Mouse (Mus musculus) liver, embryonic 15.5 days (tissue): ENCODE measurements around the gene Atg2b. TPM values are rescaled to one million over a fixed set of nuclear protein-coding genes. Genes with fewer than 3 reads are reported as not detected.

Source experiments
- ATAC-seq: fragments of 200-750 bp; cut with Nextera tagmentation; 2 replicates; pipeline ENCODE4 v1.8.0; 2017; ENCODE audit warnings: moderate number of reproducible peaks, mild to moderate bottlenecking, moderate library complexity; ENCODE audit not compliant: insufficient read depth
- H3K27ac ChIP-seq: fragments of 300-500 bp; sonication (generic); replicated peaks from 2 replicates; pipeline ENCODE4 v1.5.1; 2015; ENCODE audit warnings: mild to moderate bottlenecking, inconsistent platforms
- H3K27me3 ChIP-seq: fragments of 300-500 bp; sonication (generic); 2 replicates; pipeline ENCODE4 v1.6.1; 2015; ENCODE audit warnings: mild to moderate bottlenecking, inconsistent platforms
- H3K36me3 ChIP-seq: fragments of 300-500 bp; sonication (generic); replicated peaks from 2 replicates; pipeline ENCODE4 v1.6.1; 2015; ENCODE audit warnings: moderate library complexity, mild to moderate bottlenecking, inconsistent platforms
- H3K4me1 ChIP-seq: fragments of 300-500 bp; sonication (generic); replicated peaks from 2 replicates; pipeline ENCODE4 v1.6.1; 2015; ENCODE audit warnings: inconsistent platforms
- H3K4me2 ChIP-seq: fragments of 300-500 bp; sonication (generic); 2 replicates; pipeline ENCODE4 v1.6.1; 2015; ENCODE audit warnings: moderate library complexity, mild to moderate bottlenecking, inconsistent platforms
- H3K4me3 ChIP-seq: fragments of 300-500 bp; sonication (generic); replicated peaks from 2 replicates; pipeline ENCODE4 v1.5.1; 2015; ENCODE audit warnings: mild to moderate bottlenecking, inconsistent platforms
- H3K9ac ChIP-seq: fragments of 300-500 bp; sonication (generic); 2 replicates; pipeline ENCODE4 v1.6.1; 2015; ENCODE audit warnings: moderate library complexity, mild to moderate bottlenecking, inconsistent platforms
- H3K9me3 ChIP-seq: fragments of 300-500 bp; sonication (generic); replicated peaks from 2 replicates; pipeline ENCODE4 v1.6.1; 2016; ENCODE audit warnings: inconsistent platforms
- whole genome bisulfite sequencing: fragments of 180-500 bp; shearing (Covaris S2); methylation state at CpG from one replicate; pipeline ENCODE4 v1.1.7; 2015; ENCODE audit warnings: mixed read lengths; ENCODE audit not compliant: insufficient replicate concordance; 5-methylcytosine and 5-hydroxymethylcytosine counted together
- polyA plus RNA-seq: library from polyadenylated mRNA; unstranded; fragments of >200 nt; fragmentation: Nextera tagmentation; extraction: Ambion mirVana; gene quantifications from 2 replicates; pipeline ENCODE4 v1.2.1, GENCODE M21; 2015

Atg2b gene
- 6.8 and 7.7 TPM in 2 replicates for polyA plus RNA-seq

- peak within 1 kb of the TSS; percentile 100 for H3K4me3 ChIP-seq
- H3K9me3 ChIP-seq = no peaks in the 10 kb centered on the region
- WGBS = under 1% methylated on average over 73 of the region's 73 CpGs
- H3K4me2 ChIP-seq = peak within 1 kb of the TSS; percentile 80
- peaks cover 59% of the 10 kb centered on the region for H3K4me1 ChIP-seq
- ATAC-seq = peak; percentile 89
- H3K9ac ChIP-seq = peak within 1 kb of the TSS; percentile 96
- H3K36me3 ChIP-seq = peaks cover 12% of the 10 kb centered on the region
- H3K27ac ChIP-seq = peak within 1 kb of the TSS; percentile 95
- no peaks in the 10 kb centered on the region for H3K27me3 ChIP-seq
Observed at GRCm38 (mm10) chr12:105685001-105685691, at the start of gene Atg2b. Gene Atg2b, minus strand, starts transcription at chr12:105685211.

- Histone ChIP-seq H3K4me2 (no peak overlapping the region), H3K36me3 (no peaks in the 10 kb centered on the region), H3K27ac (no peak overlapping the region), H3K9me3 (no peaks in the 10 kb centered on the region), H3K4me1 (peaks cover 12% of the 10 kb centered on the region), H3K27me3 (no peaks in the 10 kb centered on the region), H3K9ac (no peak overlapping the region), H3K4me3 (no peak overlapping the region)
- ATAC-seq = no peak
- 70% methylated on average over 9 of the region's 9 CpGs for WGBS
Observed at GRCm38 (mm10) chr12:105733370-105734159, 48.6 kb upstream of the Atg2b start.

- Histone ChIP-seq H3K27ac (no peak overlapping the region), H3K36me3 (no peaks in the 10 kb centered on the region), H3K4me1 (peaks cover 32% of the 10 kb centered on the region), H3K4me2 (no peak overlapping the region), H3K27me3 (no peaks in the 10 kb centered on the region), H3K9me3 (no peaks in the 10 kb centered on the region), H3K4me3 (no peak overlapping the region), H3K9ac (no peak overlapping the region)
- ATAC-seq = no peak
- WGBS = 55% methylated on average over 6 of the region's 6 CpGs
Observed at GRCm38 (mm10) chr12:105730851-105731460, 45.9 kb upstream of the Atg2b start.

- Histone ChIP-seq H3K4me3 (no peak overlapping the region), H3K27ac (no peak overlapping the region), H3K27me3 (no peaks in the 10 kb centered on the region), H3K4me1 (peaks cover 54% of the 10 kb centered on the region), H3K4me2 (no peak overlapping the region), H3K9ac (no peak overlapping the region), H3K36me3 (no peaks in the 10 kb centered on the region), H3K9me3 (no peaks in the 10 kb centered on the region)
- WGBS = 17% methylated on average over 8 of the region's 8 CpGs
- ATAC-seq = no peak
Observed at GRCm38 (mm10) chr12:105727964-105728363, 43.0 kb upstream of the Atg2b start.

GRCm38 (mm10) chr12:105727268-105727667, 42.3 kb upstream of the Atg2b start:
- no peaks in the 10 kb centered on the region for H3K36me3 ChIP-seq
- H3K4me1 ChIP-seq = peaks cover 57% of the 10 kb centered on the region
- H3K9me3 ChIP-seq = no peaks in the 10 kb centered on the region
- ATAC-seq = peak; percentile 78
- no peak overlapping the region for H3K9ac ChIP-seq
- no peaks in the 10 kb centered on the region for H3K27me3 ChIP-seq
- no peak overlapping the region for H3K4me3 ChIP-seq
- H3K27ac ChIP-seq = peak overlapping the region; percentile 68
- peak overlapping the region; percentile 31 for H3K4me2 ChIP-seq
- 24% methylated on average over 3 of the region's 3 CpGs for WGBS

- Histone ChIP-seq H3K9me3 (no peaks in the 10 kb centered on the region), H3K27me3 (no peaks in the 10 kb centered on the region), H3K36me3 (no peaks in the 10 kb centered on the region), H3K9ac (no peak overlapping the region), H3K4me2 (no peak overlapping the region), H3K4me1 (peaks cover 50% of the 10 kb centered on the region), H3K4me3 (no peak overlapping the region), H3K27ac (0 out of 2 replicates have a peak overlapping the region, but pooled peaks have one; percentile 19)
- ATAC-seq = no peak
- WGBS = 68% methylated on average over 13 of the region's 13 CpGs
Observed at GRCm38 (mm10) chr12:105725736-105726135, 40.7 kb upstream of the Atg2b start.

- Histone ChIP-seq H3K36me3 (no peaks in the 10 kb centered on the region), H3K27ac (peak overlapping the region; percentile 64), H3K27me3 (no peaks in the 10 kb centered on the region), H3K9ac (no peak overlapping the region), H3K4me2 (peak overlapping the region; percentile 8; the same call in 1 of the 2 replicates), H3K4me3 (no peak overlapping the region), H3K9me3 (no peaks in the 10 kb centered on the region), H3K4me1 (peaks cover 49% of the 10 kb centered on the region)
- peak; percentile 70 for ATAC-seq
- WGBS = 9% methylated on average over 1 of the region's 1 CpGs
Observed at GRCm38 (mm10) chr12:105724616-105725015, 39.6 kb upstream of the Atg2b start.

- under 1% methylated on average over 5 of the region's 5 CpGs for WGBS
- no peak for ATAC-seq
Observed at GRCm38 (mm10) chr12:105722657-105723056, 37.6 kb upstream of the Atg2b start.

GRCm38 (mm10) chr12:105721452-105722132, 36.6 kb upstream of the Atg2b start:
- H3K27me3 ChIP-seq = no peaks in the 10 kb centered on the region
- ATAC-seq = no peak
- WGBS = 66% methylated on average over 14 of the region's 14 CpGs
- no peaks in the 10 kb centered on the region for H3K9me3 ChIP-seq
- no peaks in the 10 kb centered on the region for H3K36me3 ChIP-seq
- no peak overlapping the region for H3K4me2 ChIP-seq
- H3K27ac ChIP-seq = no peak overlapping the region
- H3K9ac ChIP-seq = no peak overlapping the region
- peaks cover 35% of the 10 kb centered on the region for H3K4me1 ChIP-seq
- no peak overlapping the region for H3K4me3 ChIP-seq

More at GRCm38 (mm10) chr12:105722657-105723056, 37.6 kb upstream of the Atg2b start:
- Histone ChIP-seq H3K9me3 (no peaks in the 10 kb centered on the region), H3K4me1 (peaks cover 45% of the 10 kb centered on the region), H3K27ac (no peak overlapping the region), H3K4me2 (no peak overlapping the region), H3K36me3 (no peaks in the 10 kb centered on the region), H3K27me3 (no peaks in the 10 kb centered on the region), H3K9ac (no peak overlapping the region), H3K4me3 (no peak overlapping the region)

- H3K27me3 ChIP-seq = no peaks in the 10 kb centered on the region; the same call in 1 of the 2 replicates
- H3K9me3 ChIP-seq = no peaks in the 10 kb centered on the region
- H3K27ac ChIP-seq = no peak overlapping the region
- 46% methylated on average over 3 of the region's 3 CpGs for WGBS
- no peaks in the 10 kb centered on the region for H3K36me3 ChIP-seq
- no peak overlapping the region for H3K4me3 ChIP-seq
- peaks cover 25% of the 10 kb centered on the region for H3K4me1 ChIP-seq
- H3K9ac ChIP-seq = no peak overlapping the region
- H3K4me2 ChIP-seq = no peak overlapping the region
- no peak for ATAC-seq
Observed at GRCm38 (mm10) chr12:105720196-105720595, 35.2 kb upstream of the Atg2b start.
